Comparison of ENCODE assay signal across 22 mouse cellular contexts in genomic region chr2:173757624-173758155, GRCm38 (mm10). TPM values are rescaled to one million over a fixed set of nuclear protein-coding genes. Genes with fewer than 3 reads are reported as not detected.
"Had no signal": no experiment of that assay in that cellular context is flagged by ENCODE, and none has a peak within 500 bp of the region (broad histone marks: within the 10 kb centered on the region; RNA-seq: fewer than 3 reads in every experiment).

No protein-coding gene starts in this region.

- H3K36me3 ChIP-seq: lung, embryonic 15.5 days; midbrain, embryonic 13.5 days had no signal

- H3K27me3 ChIP-seq: liver, embryonic 13.5 days; lung, embryonic 15.5 days; megakaryocyte, embryonic 14.5 days; midbrain, embryonic 13.5 days had no signal

- H3K4me2 ChIP-seq: liver, embryonic 13.5 days; lung, embryonic 15.5 days; midbrain, embryonic 13.5 days had no signal

- ATAC-seq: liver, postnatal 0 days; midbrain, embryonic 13.5 days had no signal

- DNase-seq: kidney, adult 11 months; kidney, postnatal 14 days; liver; liver, embryonic 13.5 days; liver, postnatal 0 days; lung, postnatal 14 days; thymus, postnatal 14 days had no signal

- H3K9me3 ChIP-seq: liver, embryonic 13.5 days; lung, embryonic 15.5 days; megakaryocyte, embryonic 14.5 days; midbrain, embryonic 13.5 days had no signal

- H3K4me3 ChIP-seq: liver, embryonic 13.5 days; lung, embryonic 15.5 days; megakaryocyte, embryonic 14.5 days; midbrain, embryonic 13.5 days had no signal

- H3K27ac ChIP-seq: liver, embryonic 13.5 days; lung, embryonic 15.5 days; macrophage; stomach, postnatal 0 days had no signal

- H3K9ac ChIP-seq: liver, embryonic 13.5 days; liver, postnatal 0 days; lung, embryonic 15.5 days; midbrain, embryonic 13.5 days had no signal

RNA-seq across cellular contexts. Expression of gene 1700010B08Rik, which starts 38.5 kb away (rescaled TPM):
- total RNA-seq: layer of hippocampus, adult 8-10 months; layer of hippocampus, postnatal 14 days; left cerebral cortex, adult 18-20 months; left cerebral cortex, postnatal 14 days; monocyte, adult 5-6 weeks; neutrophil, adult 5-6 weeks had no signal
- polyA plus RNA-seq: kidney, embryonic 14.5 days; large intestine, adult 2 months; limb, embryonic 11.5 days; liver, embryonic 13.5 days; liver, postnatal 0 days; lung, embryonic 15.5 days; macrophage; midbrain, embryonic 13.5 days; stomach, postnatal 0 days; urinary bladder, adult 2 months had no signal
